Mouse (Mus musculus) cerebellum, adult 2 months (tissue): Measurements from ENCODE around the gene Acadm. TPM values are rescaled to one million over a fixed set of nuclear protein-coding genes. Genes with fewer than 3 reads are reported as not detected.
A peak's percentile ranks its signal among the peaks of the same experiment; 100 is the strongest.

Source experiments
- DNase-seq, 2 experiments: peaks; one replicate each; pipeline ENCODE4 v3.0.0; 2021
- H3K27ac ChIP-seq: fragments of 200-500 bp; 2 replicates; pipeline ENCODE4 v1.5.1; 2012; ENCODE audit warnings: low read length, control low read depth, inconsistent platforms; ENCODE audit not compliant: insufficient read depth
- H3K27me3 ChIP-seq: fragments of 200-500 bp; 2 replicates; pipeline ENCODE4 v1.6.1; 2012; ENCODE audit warnings: inconsistent platforms, mild to moderate bottlenecking, low read length, moderate library complexity; ENCODE audit not compliant: control insufficient read depth, insufficient read depth
- H3K4me1 ChIP-seq: fragments of 200-500 bp; 2 replicates; pipeline ENCODE4 v1.6.1; 2011; ENCODE audit warnings: low read length; ENCODE audit not compliant: control insufficient read depth, insufficient read depth
- H3K4me3 ChIP-seq: fragments of 200-500 bp; replicated peaks from 2 replicates; pipeline ENCODE3; 2011; ENCODE audit warnings: mild to moderate bottlenecking, low read depth, low read length, control low read depth; ENCODE audit not compliant: insufficient read depth
- CTCF ChIP-seq: fragments of 200-500 bp; IDR thresholded peaks from 2 replicates; pipeline ENCODE4 v1.5.1; 2011; ENCODE audit warnings: low read depth, mild to moderate bottlenecking, control low read depth, low read length, moderate library complexity, borderline replicate concordance; ENCODE audit not compliant: insufficient read depth
- POLR2A ChIP-seq: fragments of 200-500 bp; IDR thresholded peaks from 2 replicates; pipeline ENCODE4 v1.6.1; 2011; ENCODE audit warnings: low read length, control low read depth, borderline replicate concordance; ENCODE audit not compliant: insufficient read depth
- WGBS: fragments of 180-500 bp; shearing (Covaris S2); methylation state at CpG from one replicate; pipeline ENCODE4 v1.1.7; 2018; 5-methylcytosine and 5-hydroxymethylcytosine counted together
- polyA plus RNA-seq: library from polyadenylated mRNA; depleted of rRNA; stranded (reverse); fragments of >200 nt; gene quantifications from 2 replicates; pipeline ENCODE4 v1.2.3, GENCODE M21; 2012

The Acadm gene
- polyA plus RNA-seq, 1 experiment, result 59.4 TPM

GRCm38 (mm10) chr3:153912546-153913509, 31.6 kb downstream of the Acadm start, which contains the start of gene Rabggtb:
Rabggtb (minus strand) TSS chr3:153913009.
- peak within 1 kb of the TSS; percentile 92 for H3K27ac ChIP-seq
- H3K4me1 ChIP-seq, result peaks cover 3% of the 10 kb centered on the region; the same call in 1 of the 2 replicates
- no peak for TF ChIP-seq CTCF
- peak; percentile 97 for TF ChIP-seq POLR2A
- peak; percentile 96 to 97 for DNase-seq
- H3K27me3 ChIP-seq, result no peaks in the 10 kb centered on the region
- WGBS, result under 1% methylated on average over 65 of the region's 65 CpGs
- peak within 1 kb of the TSS; percentile 80 for H3K4me3 ChIP-seq

- TF ChIP-seq CTCF (no peak), POLR2A (no peak)
- DNase-seq, result no peak
- H3K4me1 ChIP-seq, result peaks cover 3% of the 10 kb centered on the region; the same call in 1 of the 2 replicates
- peak overlapping the region; percentile 79 for H3K4me3 ChIP-seq
- H3K27me3 ChIP-seq, result no peaks in the 10 kb centered on the region
- WGBS, result 2% methylated on average over 12 of the region's 12 CpGs
- peak overlapping the region; percentile 77; the same call in 1 of the 2 replicates for H3K27ac ChIP-seq
These were observed 32.5 kb downstream of the Acadm start for GRCm38 (mm10) chr3:153911882-153912440.

GRCm38 (mm10) chr3:153911197-153911881, 33.1 kb downstream of the Acadm start:
- Histone ChIP-seq H3K4me3 (peak overlapping the region; percentile 79), H3K4me1 (peaks cover 3% of the 10 kb centered on the region; the same call in 1 of the 2 replicates), H3K27me3 (no peaks in the 10 kb centered on the region), H3K27ac (no peak overlapping the region)
- peak; percentile 36 to 50 for DNase-seq
- 15% methylated on average over 8 of the region's 8 CpGs for WGBS
- TF ChIP-seq CTCF (no peak), POLR2A (no peak)

DNA sequence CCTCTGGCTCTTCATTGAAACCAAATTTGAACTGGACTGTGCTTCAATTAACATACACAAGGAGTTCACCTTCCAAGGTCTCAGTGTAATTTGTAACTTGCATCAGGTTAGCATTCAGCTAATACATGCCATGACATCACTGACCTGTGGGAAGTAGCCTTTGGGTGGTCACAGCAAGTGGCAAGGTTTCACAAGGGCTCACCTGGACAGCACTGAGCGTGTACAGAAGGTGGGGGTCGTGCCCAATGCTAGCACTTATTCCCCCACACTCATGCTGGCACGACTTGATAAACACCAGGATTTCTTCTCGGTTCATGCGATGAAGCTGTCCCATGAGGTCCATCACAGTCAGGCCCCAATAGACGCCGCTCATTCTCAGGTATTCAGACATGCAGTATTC, 33.9 kb downstream of the Acadm start:
- peaks cover 3% of the 10 kb centered on the region; the same call in 1 of the 2 replicates for H3K4me1 ChIP-seq
- no peak overlapping the region for H3K27ac ChIP-seq
- WGBS, result 33% methylated on average over 7 of the region's 7 CpGs
- no peak for DNase-seq
- TF ChIP-seq POLR2A (no peak), CTCF (no peak)
- peak overlapping the region; percentile 47 for H3K4me3 ChIP-seq
- H3K27me3 ChIP-seq, result no peaks in the 10 kb centered on the region

DNA sequence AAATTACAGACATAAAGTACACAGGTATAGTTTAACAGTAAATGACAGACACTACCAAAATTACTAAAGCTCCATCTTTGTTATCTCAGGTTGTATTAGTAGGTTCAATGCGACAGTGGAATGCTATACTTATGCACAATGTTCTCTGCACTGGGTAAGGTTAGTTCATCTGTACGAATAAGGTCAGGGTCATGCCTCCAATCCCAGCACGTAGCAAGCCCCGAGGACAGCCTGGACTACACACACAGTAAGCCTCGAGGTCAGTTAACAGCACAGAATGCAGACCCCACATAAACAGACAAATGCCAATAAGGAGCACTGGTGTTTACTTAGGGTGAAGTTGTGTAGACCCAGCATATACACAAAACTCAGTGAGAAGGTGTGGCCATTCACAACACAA, 35.5 kb downstream of the Acadm start:
- 68% methylated on average over 5 of the region's 5 CpGs for WGBS
- Histone ChIP-seq H3K27me3 (no peaks in the 10 kb centered on the region), H3K4me1 (peaks cover 3% of the 10 kb centered on the region; the same call in 1 of the 2 replicates), H3K27ac (no peak overlapping the region), H3K4me3 (no peak overlapping the region)
- TF ChIP-seq POLR2A (no peak), CTCF (no peak)
- no peak for DNase-seq

- Histone ChIP-seq H3K4me1 (peaks cover 3% of the 10 kb centered on the region; the same call in 1 of the 2 replicates), H3K27me3 (no peaks in the 10 kb centered on the region), H3K4me3 (no peak within 1 kb of the TSS), H3K27ac (no peak within 1 kb of the TSS)
- WGBS, result 74% methylated on average over 9 of the region's 9 CpGs
- TF ChIP-seq CTCF (no peak), POLR2A (no peak)
- DNase-seq, result no peak
These were observed 38.1 kb downstream of the Acadm start, which contains the start of gene Msh4 for GRCm38 (mm10) chr3:153906136-153906871. Msh4 (minus strand) TSS chr3:153906138.
